Mouse (Mus musculus) liver, adult 2 months (tissue): ENCODE data around the gene Klk8.

Source experiments
- CTCF ChIP-seq: fragments of 200-500 bp; IDR thresholded peaks from 2 replicates; pipeline ENCODE4 v1.5.1; 2011; ENCODE audit warnings: low read depth, low read length, control low read depth
- POLR2A ChIP-seq: fragments of 200-500 bp; IDR thresholded peaks from 2 replicates; pipeline ENCODE4 v1.6.1; 2011; ENCODE audit warnings: low read length, control low read depth; ENCODE audit not compliant: insufficient read depth; ENCODE audit errors: extremely low read depth

DNA sequence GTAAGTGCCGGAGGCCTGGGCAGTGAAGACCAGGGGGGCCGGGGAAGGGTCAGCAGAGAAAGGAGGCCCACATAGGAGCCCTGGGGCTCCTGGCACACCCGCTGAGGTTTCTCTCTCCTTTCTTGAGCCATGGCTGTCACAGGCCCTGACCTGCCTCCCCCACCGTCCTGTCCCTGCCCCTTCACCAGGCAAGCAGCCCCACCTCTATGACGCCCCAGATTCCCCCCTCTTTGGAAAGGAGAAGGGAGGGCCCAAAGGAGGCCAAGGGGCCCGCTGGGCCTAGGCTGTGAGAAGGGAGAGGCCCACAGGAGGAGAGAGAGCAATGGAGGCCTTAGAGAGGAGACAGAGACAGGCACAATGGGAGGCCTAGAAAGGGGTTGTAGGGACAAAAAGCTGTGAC lies 22.6 kb upstream of the Klk8 start:
- TF ChIP-seq CTCF (no peak), POLR2A (no peak)
